Mouse (Mus musculus): Measurements from ENCODE around the gene Tnfrsf25. TPM values are rescaled to one million over a fixed set of nuclear protein-coding genes. Genes with fewer than 3 reads are reported as not detected.

Gene Tnfrsf25
- total RNA-seq, 2 experiments from 2014 or later: 0.88 to 2.2 TPM

DNA sequence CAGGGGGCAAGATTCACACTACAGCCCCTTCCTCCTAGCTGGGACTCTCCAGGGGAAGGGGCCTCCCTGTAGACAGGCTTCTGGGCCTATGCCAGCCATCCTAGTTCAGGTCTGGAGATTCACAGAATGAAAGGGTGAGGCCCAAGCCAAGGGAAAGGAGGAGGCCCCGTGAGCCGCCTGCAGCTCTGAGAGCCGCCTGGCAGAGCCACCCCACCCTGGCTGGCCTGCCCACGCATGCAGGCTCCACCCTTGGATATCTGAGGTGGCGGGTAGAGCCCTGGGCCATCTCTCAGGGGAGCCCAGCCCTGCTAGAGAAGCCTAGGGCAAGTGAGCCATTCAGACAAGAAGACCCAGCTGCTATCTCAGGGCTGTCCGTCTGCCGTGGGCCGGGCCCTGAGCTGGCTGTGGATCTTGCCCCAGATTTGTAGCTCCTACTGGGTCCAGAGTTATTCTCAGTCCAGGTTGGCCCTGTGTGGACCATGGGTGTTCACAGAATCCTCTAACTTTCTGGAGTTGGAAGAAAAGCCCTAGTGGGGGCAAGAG, 22.9 kb upstream of the Tnfrsf25 start:
- no peak for DNase-seq

- no peak for DNase-seq
These were observed 21.5 kb upstream of the Tnfrsf25 start for GRCm38 (mm10) chr4:152094233-152094632.

GRCm38 (mm10) chr4:152095937-152096910, 19.5 kb upstream of the Tnfrsf25 start:
- peak; percentile 88 for DNase-seq

GRCm38 (mm10) chr4:152096927-152097326, 18.8 kb upstream of the Tnfrsf25 start:
- peak; percentile 48 for DNase-seq

DNA sequence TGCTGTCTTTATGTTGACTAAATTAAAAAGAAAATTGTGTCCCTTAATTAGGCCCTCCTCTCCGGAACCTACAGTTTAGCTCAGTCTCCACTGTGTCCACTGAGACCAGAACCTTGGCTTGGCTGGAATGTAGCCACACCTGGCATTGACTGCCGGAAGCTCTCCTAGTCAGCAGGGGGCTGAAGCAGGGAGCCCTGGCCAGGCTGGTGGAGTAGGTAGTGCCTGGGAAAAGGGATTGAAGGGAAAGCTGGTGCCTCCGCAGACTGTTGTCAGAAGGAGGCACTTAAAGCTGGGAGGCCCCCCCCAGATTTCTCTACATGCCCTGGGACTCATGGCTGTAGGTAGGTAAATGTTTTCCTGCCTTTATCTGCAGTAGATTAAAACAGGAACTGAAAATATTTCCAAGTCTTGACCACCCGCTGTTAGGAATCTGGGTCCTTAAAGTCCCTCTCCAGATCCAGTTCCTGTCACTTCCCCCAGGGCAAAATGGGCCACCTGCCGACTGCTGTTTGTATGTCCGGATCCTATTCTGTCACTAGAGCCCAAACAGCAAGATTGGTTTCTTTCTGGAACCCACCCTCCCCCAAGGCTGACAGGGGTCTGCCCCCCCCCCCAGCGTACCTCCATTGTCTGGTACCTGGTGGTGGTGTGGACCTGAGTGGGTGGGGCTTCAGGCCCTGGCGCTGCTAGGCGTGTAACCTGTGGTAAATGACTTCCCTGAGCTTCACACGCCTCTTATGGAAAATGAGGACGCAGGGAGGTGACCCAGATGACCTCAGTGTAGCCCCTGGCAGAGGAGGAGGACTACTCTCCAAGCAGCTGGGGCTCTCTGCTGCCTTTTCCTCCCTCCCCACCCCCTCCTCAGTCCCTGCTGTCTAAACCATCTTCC, 17.6 kb upstream of the Tnfrsf25 start:
- no peak for DNase-seq

- no peak for DNase-seq
These were observed 15.2 kb upstream of the Tnfrsf25 start for GRCm38 (mm10) chr4:152100541-152100940.

- DNase-seq: no peak
These were observed 14.6 kb upstream of the Tnfrsf25 start for GRCm38 (mm10) chr4:152101081-152101653.

GRCm38 (mm10) chr4:152101921-152102320, 13.8 kb upstream of the Tnfrsf25 start:
- DNase-seq: no peak

DNA sequence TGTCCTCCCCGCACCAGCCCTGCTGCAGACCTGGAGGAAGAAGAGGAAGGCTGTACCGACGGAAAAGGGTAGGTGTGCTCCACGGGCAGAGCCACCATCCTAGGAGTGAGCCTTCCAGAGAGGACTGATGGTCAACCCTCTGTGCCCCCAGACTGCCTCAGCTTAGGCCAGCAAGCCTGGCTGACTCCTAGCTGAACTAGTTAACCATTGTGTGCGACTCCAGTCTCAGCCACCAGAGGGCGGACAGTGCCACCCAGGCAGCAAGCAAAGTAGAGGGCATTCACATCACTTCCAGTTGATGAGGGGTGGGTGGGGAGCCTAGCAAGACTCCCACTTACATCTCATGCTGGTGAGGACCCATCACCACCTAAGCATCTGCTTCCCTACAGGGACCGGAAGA, 12.7 kb upstream of the Tnfrsf25 start:
- peak; percentile 86 for DNase-seq

DNA sequence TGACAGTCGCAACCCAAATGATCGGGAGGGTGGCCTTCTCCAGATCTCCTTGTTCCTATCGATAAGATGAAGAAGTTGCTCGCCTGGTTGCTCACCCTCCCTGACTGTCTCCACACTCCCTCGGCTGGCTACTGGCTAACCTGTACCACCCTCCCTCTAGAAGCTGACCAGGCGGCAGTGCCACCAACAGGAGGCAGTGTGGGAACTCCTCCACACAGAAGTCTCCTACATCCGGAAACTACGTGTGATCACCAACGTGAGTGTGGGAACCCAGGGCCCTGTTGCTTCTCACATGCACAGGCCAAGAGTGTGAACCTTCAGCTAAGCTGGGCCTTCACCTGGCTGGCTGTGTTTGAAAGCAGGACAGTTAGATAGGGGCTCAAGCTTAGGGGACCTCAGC, 9.0 kb upstream of the Tnfrsf25 start:
- no peak for DNase-seq

- DNase-seq: no peak
These were observed 8.2 kb upstream of the Tnfrsf25 start for GRCm38 (mm10) chr4:152107493-152107892.

GRCm38 (mm10) chr4:152107971-152108509, 7.7 kb upstream of the Tnfrsf25 start:
- peak; percentile 72 for DNase-seq

DNA sequence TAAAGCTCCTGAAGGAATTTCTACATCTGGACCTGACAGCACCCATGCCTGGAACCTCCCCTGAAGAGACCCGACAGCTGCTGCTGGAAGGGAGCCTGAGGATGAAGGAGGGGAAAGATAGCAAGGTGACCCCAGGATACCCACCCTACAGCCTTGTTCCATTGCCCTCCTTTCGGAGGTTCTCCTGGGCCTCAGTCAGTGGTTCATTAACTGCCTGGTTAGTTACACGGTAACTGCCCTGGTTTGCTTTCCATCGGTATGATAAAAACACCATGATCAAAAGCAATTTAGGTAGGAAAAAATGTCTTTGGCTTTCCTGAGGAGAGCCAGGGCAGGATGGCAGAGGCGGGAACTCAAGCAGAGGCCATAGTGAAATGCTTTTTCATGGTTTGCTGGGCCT, 7.1 kb upstream of the Tnfrsf25 start:
- DNase-seq: no peak

- no peak for DNase-seq
These were observed 6.2 kb upstream of the Tnfrsf25 start for GRCm38 (mm10) chr4:152109509-152109908.

DNA sequence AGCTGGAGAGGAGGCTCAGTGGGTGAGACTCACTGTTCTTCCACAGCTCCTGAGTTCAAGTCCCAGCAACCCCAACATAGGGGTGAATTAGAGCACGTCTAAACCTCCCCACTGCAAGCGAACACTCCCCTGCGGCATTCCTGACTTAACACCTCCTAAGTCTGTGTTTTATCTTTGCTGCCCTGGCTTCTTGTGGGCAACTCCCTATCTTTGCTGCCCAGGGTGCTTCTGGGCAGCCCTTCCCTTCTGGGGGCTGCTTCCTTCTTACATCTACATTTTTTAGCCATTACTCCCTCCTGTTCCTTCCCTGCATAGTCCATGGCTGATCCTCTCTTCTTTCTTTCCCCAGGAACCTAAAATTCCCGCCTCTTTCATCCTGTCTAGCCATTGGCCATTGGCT, 5.0 kb upstream of the Tnfrsf25 start:
- DNase-seq: no peak

DNA sequence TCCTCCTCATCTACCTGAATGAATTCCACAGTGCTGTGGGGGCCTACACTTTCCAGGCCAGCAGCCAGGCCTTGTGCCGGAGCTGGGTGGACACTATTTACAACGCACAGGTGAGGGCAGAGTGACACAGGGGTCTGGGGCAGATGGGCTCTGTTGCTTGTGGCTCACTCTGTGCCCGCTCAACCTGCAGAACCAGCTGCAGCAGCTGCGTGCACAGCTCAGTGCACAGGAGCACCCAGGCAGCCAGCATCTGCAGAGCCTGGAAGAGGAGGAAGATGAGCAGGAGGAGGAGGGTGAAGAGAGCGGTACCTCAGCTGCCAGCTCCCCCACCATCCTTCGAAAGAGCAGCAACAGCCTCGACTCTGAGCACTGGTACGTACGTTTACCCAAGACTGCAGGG, 3.4 kb upstream of the Tnfrsf25 start:
- DNase-seq: no peak

- DNase-seq: no peak
These were observed 1.7 kb upstream of the Tnfrsf25 start for GRCm38 (mm10) chr4:152114080-152114479.

GRCm38 (mm10) chr4:152117538-152117937, 1.8 kb downstream of the Tnfrsf25 start:
- no peak for DNase-seq

DNA sequence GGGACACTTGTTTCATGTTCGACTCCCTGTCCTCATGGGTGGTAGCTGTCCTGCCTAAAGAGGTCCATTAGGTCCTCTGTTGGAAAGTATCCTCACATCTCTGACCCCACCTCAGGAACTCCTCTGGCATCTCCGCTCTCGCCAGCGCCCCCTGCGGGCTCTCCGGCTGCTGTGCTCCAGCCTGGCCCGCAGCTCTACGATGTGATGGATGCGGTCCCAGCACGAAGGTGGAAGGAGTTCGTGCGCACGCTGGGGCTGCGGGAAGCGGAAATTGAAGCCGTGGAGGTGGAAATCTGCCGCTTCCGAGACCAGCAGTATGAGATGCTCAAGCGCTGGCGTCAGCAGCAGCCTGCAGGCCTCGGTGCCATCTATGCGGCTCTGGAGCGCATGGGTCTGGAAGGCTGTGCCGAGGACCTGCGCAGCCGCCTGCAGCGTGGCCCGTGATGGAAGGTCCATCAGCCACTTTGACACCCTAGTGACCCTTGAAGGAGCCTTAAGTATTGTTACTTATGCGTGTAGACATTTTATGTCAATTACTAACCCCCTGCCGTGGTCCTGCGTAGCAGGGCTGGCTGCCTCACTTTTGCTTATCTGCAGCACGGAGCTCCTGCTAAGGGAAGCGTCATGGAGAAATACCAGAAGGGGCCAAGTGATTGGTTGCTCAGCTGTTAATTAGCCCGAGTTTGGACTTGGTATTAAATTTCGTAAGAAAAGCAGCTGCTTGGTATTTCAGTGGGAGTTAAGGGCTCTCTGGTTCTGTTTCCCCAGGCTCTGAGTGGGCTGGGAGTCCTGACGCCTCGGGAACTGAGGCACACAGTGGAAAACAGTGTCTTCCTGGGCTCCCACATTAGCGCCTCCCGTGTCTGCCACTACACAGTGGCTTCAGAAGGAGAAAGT, 3.9 kb downstream of the Tnfrsf25 start:
- peak; percentile 73 for DNase-seq

DNA sequence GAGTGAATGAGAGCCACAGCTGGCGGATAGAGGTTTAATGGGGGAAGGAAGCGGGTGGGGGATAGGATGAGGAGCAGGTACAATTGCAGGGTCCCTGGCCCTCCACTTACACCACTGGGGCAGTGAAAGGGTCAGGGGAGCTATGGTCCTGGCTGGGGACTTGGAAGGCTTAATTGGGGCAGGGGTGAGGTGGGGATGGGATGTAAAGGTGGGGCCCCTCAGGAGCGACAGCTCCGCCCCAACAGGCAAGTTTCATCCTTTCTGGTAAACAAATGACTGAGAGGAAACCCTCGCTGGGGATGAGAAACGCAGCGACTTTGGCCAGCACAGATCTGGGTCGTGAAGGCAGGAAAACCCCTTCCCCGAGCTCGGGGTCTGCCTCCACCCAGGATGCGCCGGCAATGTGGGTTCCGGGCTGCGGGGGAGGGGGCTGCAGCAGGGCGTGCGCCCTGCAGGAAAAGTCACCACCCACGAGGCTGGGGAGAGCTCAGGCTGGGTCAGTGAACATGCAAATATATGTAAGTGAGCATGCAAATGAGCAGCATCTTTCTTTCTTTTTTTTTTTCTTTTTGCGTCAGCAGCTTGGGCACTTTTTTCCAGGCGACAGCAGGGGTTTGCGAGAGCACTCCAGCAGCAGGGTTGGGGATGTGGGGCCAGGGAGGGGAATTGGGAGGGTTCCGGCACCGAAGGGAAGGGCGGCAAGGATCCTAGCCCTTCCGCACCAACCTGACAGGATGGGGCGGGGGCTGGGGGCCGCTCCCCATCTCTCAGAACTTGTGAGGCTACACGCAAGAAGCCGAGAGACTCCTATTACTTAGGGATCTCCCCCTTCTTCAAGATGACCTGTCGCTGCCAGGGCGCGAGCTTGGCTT, 4.8 kb downstream of the Tnfrsf25 start:
- no peak for DNase-seq

Measured in heart, postnatal 4 days (tissue).